ENCODE assay signal across 15 mouse cellular contexts in genomic region chr4:138548124-138548561, GRCm38 (mm10).
DNase-seq lines count a peak whose midpoint lies in the region; ATAC-seq lines count a peak whose summit lies in the region.
"Had no signal": no experiment of that assay in that cellular context is flagged by ENCODE, and none has a peak within 500 bp of the region (broad histone marks: within the 10 kb centered on the region; RNA-seq: fewer than 3 reads in every experiment).

No protein-coding gene starts in this region.

- H3K27me3 ChIP-seq in midbrain, embryonic 12.5 days = peaks cover 19% of the 10 kb centered on the region

- no peak for ATAC-seq in midbrain, embryonic 12.5 days (ENCODE audit: low FRiP score, low read depth)
- ATAC-seq: activated CD4-positive, CD25-positive, alpha-beta regulatory T cell, adult 4 months had no signal

- DNase-seq in retina, postnatal 1 day = peak; percentile 46
- DNase-seq in retina, embryonic 14.5 days (ENCODE audit: low spot score) = no peak
- peak; percentile 72 to 80 for DNase-seq in frontal cortex, adult 2 months (ENCODE audit: extremely low spot score in 1 of 2, low spot score in 1 of 2)
- DNase-seq in right cerebral cortex, postnatal 36 days (ENCODE audit: low spot score in 2 of 2) = peak; percentile 58 to 83
- no peak for DNase-seq in urinary bladder, postnatal 36 days (ENCODE audit: low spot score in 2 of 2)
- DNase-seq in lung, postnatal 14 days = no peak
- DNase-seq in thymus, postnatal 36 days = no peak
- DNase-seq: heart, adult 11 months; heart, postnatal 36 days; kidney, postnatal 25 days; lung, embryonic 14.5 days had no signal

- no peak overlapping the region for H3K9ac ChIP-seq in midbrain, embryonic 12.5 days (replicated peaks)
- H3K9ac ChIP-seq: limb, embryonic 13.5 days; lung, embryonic 14.5 days had no signal

- H3K9me3 ChIP-seq in midbrain, embryonic 12.5 days = no peaks in the 10 kb centered on the region
- H3K9me3 ChIP-seq: limb, embryonic 13.5 days had no signal

- H3K4me2 ChIP-seq in midbrain, embryonic 12.5 days (replicated peaks) = no peak overlapping the region
- H3K4me2 ChIP-seq: limb, embryonic 13.5 days; lung, embryonic 14.5 days had no signal

- no peaks in the 10 kb centered on the region for H3K36me3 ChIP-seq in midbrain, embryonic 12.5 days
- H3K36me3 ChIP-seq: limb, embryonic 13.5 days had no signal

- H3K4me1 ChIP-seq in midbrain, embryonic 12.5 days = peaks cover 13% of the 10 kb centered on the region

- no peak overlapping the region for H3K4me3 ChIP-seq in midbrain, embryonic 12.5 days
- H3K4me3 ChIP-seq: erythroblast, embryonic 14.5 days; limb, embryonic 13.5 days had no signal

- H3K27ac ChIP-seq in midbrain, embryonic 12.5 days (replicated peaks) = 0 out of 2 replicates have a peak overlapping the region, but pooled peaks have one; percentile 20
- H3K27ac ChIP-seq: limb, embryonic 13.5 days had no signal

- WGBS in midbrain, embryonic 12.5 days = 9% methylated on average over 10 of the region's 10 CpGs

Comparison
In these comparisons a context has a peak if more than half of its experiments do, and no peak if none do; other contexts are left out.
1. DNase-seq: peak in retina, postnatal 1 day (single experiment), frontal cortex, adult 2 months (2 of 2) and right cerebral cortex, postnatal 36 days (2 of 2); none in retina, embryonic 14.5 days (single experiment), urinary bladder, postnatal 36 days (0 of 2), lung, postnatal 14 days (single experiment) and thymus, postnatal 36 days (0 of 2).